Mouse (Mus musculus) activated CD4-positive, CD25-positive, alpha-beta regulatory T cell, adult 4 months (primary cell): ENCODE results near the gene Trappc2. TPM values are rescaled to one million over a fixed set of nuclear protein-coding genes. Genes with fewer than 3 reads are reported as not detected.

ENCODE experiments used
- ATAC-seq: one replicate; pipeline ENCODE4 v1.8.0; 2017
- polyA plus RNA-seq, 2 experiments: library from polyadenylated mRNA; unstranded; fragments of 100-300 nt; shearing (Covaris generic); gene quantifications; one replicate each; pipeline ENCODE4 v1.2.1; 2017

Gene Trappc2
- 10 to 100 TPM; 33.5 to 37.5 TPM for polyA plus RNA-seq

DNA sequence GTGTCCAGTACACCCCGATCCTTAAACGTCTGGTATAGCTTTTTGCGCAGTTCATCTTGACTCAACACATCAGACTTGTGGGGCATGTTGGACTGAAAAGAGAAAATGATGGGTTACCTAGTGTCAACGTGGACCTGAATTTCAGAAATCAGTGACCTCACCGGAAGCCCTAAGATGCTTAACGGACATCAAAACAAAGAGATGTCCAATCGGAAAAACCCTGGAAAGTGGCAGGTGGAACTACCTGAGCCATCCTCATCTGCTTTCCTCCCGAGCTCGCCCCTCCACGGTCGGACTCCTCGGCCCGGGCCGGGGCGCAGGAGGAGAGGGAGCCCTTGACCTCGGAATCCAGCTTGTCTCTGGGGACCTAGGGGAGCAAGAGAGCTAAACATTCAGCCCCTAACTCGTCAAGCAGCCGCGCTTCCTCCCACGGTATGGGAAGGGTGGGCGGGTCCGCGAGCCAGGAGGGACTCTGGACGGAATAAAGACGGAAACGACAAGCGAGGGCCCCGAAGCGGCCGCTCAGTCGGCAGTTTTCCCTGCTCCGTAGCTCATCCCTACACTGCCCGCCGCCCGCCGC, at the start of gene Trappc2:
Gene Trappc2 (plus strand): TSS at position 539 of the 580 bp plus-strand sequence.
- ATAC-seq: peak; percentile 43

- no peak for ATAC-seq
Observed at GRCm38 (mm10) chrX:166393753-166394152, 46.6 kb upstream of the Trappc2 start.

- ATAC-seq: no peak
Observed at GRCm38 (mm10) chrX:166407865-166408264, 32.5 kb upstream of the Trappc2 start.

- no peak for ATAC-seq
Observed at GRCm38 (mm10) chrX:166416196-166416595, 24.2 kb upstream of the Trappc2 start.

DNA sequence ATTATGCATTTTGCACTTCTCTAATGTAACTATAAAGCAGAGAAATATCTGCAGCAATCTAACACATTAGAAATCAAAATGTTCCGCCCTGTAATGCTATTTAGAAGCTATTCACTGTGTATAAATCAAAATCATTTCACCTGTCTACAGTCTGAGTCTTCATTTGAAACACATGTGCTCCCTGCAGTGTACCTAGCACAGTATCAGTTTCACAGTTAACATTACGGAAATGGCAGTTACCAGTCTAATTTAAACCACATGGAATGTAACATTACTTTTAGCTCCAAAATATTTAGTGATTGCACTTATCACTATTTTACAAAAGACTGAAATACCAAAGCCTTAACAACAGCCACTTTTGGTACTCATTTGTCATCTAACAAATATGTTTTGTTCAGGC, 5.6 kb upstream of the Trappc2 start:
- ATAC-seq: no peak

GRCm38 (mm10) chrX:166440616-166441063, 266 bp downstream of the Trappc2 start, which contains the start of gene Ofd1:
Gene Ofd1 (minus strand): TSS chrX:166440704.
- ATAC-seq: peak; percentile 99

DNA sequence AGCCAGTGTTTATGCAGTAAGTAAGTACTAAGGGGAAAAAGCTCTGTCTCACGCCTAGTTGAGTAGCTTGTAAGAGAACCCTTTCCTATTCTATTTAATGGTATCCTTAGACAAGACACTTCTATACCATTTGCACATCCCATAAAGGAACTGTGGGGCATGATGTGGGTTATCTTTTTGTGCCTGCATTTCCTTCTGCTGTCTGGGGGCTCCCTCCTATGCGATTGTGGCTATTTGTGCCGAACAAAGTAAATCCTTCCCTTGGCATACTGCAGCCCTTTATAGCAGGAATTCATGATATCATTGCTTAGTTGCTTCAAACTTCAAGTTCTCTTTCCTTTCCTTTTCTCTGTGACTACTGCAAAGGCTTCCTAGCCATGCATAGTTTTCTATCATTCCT, 4.2 kb downstream of the Trappc2 start:
- ATAC-seq: no peak

DNA sequence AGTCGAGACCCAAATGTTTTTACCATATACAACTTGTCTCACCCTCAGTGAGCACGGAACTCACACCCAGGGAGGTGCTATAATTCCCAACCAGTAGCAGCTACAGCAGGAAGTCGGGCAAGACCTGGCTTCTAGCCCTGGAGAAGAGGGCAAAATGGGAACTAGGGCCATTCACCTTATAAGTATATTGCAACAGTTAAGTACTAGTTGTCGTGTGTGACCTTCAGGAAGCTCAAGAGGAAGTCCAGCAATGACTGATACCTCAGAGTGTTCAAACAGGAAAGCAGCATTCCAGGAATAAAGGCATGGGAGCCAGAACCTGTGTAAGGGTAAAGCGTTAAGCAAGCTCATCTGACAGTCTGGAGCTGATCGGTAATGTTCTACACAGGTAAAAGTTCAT, 13.2 kb downstream of the Trappc2 start:
- ATAC-seq: no peak

- ATAC-seq: no peak
Observed at GRCm38 (mm10) chrX:166454331-166454730, 14.0 kb downstream of the Trappc2 start.

GRCm38 (mm10) chrX:166455525-166455924, 15.2 kb downstream of the Trappc2 start:
- no peak for ATAC-seq

GRCm38 (mm10) chrX:166468321-166468720, 27.9 kb downstream of the Trappc2 start:
- no peak for ATAC-seq

DNA sequence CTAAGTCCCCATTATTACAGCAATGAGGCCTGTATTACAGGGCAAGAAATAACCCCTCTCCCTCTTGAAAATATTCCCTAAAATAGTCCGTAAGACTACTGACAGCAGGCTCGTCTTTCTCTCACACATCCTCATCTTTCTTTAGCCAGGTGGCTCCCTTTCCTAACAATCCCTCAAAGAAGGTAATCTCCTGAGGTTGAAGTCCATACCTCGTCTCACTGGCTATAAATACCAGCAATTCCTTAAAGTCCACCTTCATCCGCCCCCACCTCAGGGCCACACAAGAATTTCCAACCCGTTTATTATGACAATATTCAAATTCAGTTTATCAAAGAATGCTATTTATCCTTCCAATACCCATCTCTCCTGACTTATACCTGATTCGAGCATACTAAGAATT, 32.2 kb downstream of the Trappc2 start:
- no peak for ATAC-seq

GRCm38 (mm10) chrX:166477393-166477792, 37.0 kb downstream of the Trappc2 start:
- ATAC-seq: no peak

DNA sequence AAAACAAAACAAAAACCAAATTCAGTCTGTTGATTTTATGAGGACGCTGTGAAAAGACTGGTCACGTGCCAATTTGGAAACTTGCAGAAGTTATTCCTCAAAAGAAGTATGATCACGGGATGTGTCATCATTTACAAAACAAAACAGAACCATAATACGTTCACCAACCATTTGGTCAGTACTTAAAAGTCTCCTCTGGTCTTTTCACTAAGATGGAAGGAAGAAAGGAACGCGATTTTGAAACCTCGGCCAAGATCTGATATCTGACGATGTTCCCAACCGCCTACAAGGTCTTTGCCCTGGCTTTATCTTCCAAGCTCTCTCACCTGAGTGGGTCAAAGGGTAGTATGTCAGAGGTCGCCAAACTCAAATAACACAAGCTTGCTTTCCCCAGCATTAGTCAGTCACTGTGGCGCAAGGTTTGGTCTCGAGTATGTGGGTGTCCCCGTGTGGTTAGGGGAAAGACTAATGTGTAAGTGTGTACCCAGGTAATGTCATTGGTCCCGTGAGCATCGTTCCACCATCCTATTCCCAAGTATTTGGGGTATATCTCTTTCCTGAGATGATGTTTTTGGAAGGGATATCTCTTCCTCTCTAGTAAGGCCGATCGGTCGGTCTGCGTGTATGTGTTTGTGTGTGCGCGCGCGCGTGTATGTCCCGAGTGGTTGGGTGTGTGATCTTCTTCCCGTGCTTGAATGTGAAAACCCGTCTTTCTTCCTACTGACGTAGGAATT, 38.4 kb downstream of the Trappc2 start:
- peak; percentile 37 for ATAC-seq

GRCm38 (mm10) chrX:166479365-166479983, 39.1 kb downstream of the Trappc2 start, which contains the start of gene Rab9:
Gene Rab9 (minus strand): TSS chrX:166479867.
- ATAC-seq: peak; percentile 92

- ATAC-seq: no peak
Observed at GRCm38 (mm10) chrX:166495052-166495451, 54.7 kb downstream of the Trappc2 start.

DNA sequence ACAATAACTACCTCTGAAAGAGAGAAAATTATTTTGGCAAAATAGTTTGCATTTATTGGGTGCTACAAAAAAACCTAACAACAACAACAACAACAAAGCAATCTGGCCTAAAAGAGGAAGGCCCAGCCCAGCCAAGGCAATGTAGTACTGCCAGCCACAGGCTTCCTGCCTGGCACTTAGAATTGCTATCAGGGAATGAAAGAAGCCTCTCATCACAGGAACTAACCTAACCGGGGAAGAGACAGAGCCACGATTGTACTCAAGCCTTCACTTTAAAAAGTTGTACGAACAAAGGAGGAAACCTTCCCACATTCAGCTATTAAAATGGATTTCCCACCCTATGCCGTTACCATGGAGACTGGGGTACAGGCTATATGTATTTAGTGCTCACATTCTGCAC, 57.4 kb downstream of the Trappc2 start:
- ATAC-seq: no peak

GRCm38 (mm10) chrX:166499496-166500190, 59.3 kb downstream of the Trappc2 start:
- no peak for ATAC-seq

Other genes with a start within 250 kb of the Trappc2 start
- 10 to 100 TPM; 23.7 to 23.9 TPM for gene Gpm6b, start 201.7 kb upstream of the Trappc2 start, polyA plus RNA-seq
- gene Ofd1, start 130 bp downstream of the Trappc2 start, polyA plus RNA-seq: 1 to 10 TPM; 6.0 to 7.1 TPM
- gene Rab9, start 39.3 kb downstream of the Trappc2 start, polyA plus RNA-seq: 10 to 100 TPM; 40.8 to 42.2 TPM
- 10 to 100 TPM in 1 of 2 experiments, 1 to 10 TPM in 1; 10.0 to 10.7 TPM for gene Tceanc, start 78.0 kb downstream of the Trappc2 start, polyA plus RNA-seq
- gene Egfl6, start 145.1 kb downstream of the Trappc2 start, polyA plus RNA-seq: not detected